Mouse (Mus musculus) urinary bladder, postnatal 4 days (tissue): ENCODE results near the gene Colgalt1.
A peak's percentile ranks its signal among the peaks of the same experiment; 100 is the strongest.

Experiments
- DNase-seq, 2 experiments: peaks; one replicate each; pipeline ENCODE4 v3.0.0; 2021 to 2022; ENCODE audit warnings: low spot score in 2 of 2

Colgalt1 gene

DNA sequence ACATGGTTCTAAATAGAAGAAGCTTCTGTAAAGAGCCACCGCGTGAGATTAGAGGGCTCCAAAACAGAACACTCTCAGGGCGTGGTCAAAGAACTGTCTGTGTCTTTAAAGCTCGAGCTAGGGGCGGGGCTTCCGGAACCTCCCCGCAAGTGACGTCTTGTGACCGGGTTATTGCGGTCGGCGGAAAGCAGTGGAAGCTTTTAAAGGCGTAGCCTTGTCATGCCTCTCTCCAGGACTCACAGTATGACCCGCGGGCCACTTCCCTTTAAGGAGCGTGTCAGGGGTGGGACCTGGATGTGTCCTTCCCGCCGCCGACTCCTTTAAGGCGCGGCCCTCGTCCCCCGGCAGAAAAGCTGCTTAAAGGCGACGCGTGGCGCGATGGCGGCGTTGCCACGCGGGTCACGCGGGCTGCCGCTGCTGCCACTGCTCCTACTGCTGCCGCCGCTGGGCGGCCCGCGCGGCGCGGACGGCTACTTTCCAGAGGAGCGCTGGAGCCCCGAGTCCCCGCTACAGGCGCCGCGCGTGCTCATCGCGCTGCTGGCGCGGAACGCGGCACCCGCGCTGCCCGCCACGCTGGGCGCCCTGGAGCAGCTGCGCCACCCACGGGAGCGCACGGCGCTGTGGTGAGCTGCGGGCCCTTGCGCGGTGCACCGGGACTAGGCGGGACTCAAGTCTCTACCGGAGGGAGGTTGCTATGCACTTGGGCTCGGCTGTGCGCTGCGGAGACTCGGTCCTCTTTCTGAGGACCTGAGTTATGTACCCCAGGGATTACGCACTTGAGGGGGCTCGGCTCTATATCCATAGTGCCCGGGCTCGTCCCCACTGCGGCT, at the start of gene Colgalt1:
TSS of gene Colgalt1 (plus strand) at position 177 of the 830 bp plus-strand sequence.
- DNase-seq, result peak; percentile 95 to 96

DNA sequence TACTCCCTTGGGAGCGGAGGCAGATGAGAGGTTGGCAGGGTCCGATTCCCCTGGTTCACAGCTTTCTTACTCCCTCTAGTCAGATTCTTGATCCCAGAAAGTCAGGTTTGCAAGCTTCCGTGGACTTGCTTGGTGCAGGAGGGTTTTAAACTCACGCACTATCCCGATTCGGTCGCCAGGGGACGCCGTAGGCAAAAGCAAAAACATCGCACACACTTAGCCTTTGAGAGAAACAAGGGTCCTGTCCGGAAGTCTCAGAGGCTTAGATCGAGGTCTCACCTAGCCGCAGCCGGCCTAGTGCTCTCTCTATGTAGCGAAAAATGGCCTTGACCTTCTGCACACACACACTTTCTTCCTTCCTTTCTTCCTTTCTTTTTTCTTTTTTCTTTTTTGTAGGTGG, 49.4 kb upstream of the Colgalt1 start:
- no peak for DNase-seq

DNA sequence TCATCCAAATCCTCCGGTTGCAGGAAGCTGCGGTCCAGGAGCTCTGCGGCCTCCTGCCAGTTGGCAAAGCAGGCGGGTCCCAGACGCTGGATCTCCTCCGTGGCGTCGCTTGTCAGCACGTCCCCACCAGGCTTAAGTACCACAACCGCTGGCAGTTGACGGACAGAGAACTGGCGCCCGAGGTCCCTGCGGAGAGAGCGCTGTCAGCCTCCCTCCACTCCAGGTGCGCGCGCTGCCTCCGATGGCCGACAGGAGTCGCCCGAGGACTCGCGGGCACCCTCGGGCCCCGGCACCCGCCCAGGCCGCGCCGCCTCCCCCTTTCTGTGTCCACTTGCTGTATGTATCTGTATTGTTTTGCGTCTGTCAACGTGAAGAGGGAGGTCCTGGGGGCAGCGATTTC, 48.0 kb upstream of the Colgalt1 start:
- peak; percentile 77 to 85 for DNase-seq

DNA sequence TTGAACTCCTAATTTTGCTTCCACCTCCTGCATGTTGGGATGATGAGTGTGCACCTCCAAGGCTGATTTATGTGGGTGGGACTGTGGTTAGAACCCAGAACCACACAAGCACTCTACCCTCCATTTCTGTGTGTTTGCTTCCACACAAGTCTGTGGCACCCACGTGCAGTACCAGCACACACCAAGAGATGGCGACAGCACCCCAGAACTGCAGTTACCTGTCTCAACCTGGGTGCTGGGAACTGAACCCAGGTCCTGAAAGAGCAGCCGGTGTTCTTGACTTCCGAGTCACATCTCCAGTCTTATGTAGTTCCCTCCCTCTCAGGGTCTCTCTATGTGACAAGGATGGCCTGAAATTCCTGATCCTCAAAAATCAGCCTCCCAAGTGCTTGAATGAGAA, 46.8 kb upstream of the Colgalt1 start:
- no peak for DNase-seq

DNA sequence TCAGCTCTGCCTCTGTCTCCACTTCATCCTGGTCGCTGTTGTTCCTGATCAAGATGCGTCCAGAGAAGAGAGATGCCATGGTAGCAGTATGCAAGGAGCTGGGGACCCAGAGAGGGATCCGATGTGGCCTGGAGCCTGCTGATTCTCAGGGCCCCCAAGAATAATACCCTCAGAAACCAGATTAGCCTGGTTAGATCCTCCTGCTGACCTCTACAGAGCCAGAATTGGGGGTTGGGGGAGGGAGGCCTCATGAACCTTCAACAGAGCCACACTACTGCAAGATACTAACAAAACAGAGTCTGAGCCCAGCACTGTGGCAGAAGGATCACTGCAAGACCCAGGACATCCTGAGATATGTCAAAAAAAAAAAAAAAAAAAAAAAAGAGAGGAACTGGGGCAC, 44.3 kb upstream of the Colgalt1 start, which contains the start of gene Nxnl1:
TSS of gene Nxnl1 (minus strand) at position 101 of the 400 bp plus-strand sequence.
- no peak for DNase-seq

DNA sequence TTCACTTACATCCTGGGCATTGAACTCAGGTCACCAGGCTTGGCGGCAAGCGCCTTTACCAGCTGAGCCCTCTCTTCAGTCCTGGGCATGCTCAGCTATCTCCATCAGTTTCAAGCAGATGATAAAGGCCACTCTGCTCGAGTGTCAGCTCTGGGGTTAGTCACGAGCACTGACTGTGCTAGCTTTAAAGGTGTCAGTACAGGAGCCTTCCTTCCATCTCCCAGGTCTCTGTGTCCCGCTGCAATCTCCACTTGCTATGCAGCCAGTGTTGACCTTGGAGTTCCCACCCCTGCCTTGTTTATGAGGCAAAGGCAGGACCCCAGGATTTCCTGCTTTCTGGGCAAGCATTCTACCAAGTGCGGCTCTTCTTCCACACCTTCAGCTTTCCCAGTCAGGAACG, 43.2 kb upstream of the Colgalt1 start:
- DNase-seq, result no peak

DNA sequence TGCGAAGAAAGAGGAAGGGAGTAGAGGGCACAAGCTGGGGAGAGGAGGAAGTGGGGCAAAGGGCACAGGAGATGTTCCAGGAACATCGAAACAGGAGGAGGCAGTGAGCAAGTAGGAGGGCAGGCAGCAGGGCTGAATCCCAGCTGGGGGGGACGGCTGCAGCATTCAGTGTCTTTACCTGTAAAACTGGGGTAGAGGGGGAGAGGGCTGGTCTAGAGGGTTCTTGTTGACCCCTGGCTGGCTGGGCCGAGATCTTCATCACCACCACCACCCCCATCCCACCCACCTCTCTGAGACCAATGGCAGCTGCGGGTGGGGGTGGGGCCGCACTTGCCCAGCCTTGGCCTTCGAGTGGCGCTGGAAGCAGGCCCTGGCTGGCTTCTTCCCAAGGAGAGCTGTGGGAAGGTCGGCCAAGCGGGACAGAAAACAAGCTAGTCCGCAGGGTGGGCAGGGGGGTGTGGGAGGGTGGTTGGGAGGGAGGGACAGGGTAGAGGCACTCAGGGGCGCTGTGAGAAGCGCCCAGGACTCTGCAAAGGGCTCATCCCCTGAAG, 42.3 kb upstream of the Colgalt1 start, which contains the start of gene Slc27a1:
TSS of gene Slc27a1 (plus strand) at position 496 of the 551 bp plus-strand sequence.
- DNase-seq, result peak in 1 of 2 experiments; percentile 75

DNA sequence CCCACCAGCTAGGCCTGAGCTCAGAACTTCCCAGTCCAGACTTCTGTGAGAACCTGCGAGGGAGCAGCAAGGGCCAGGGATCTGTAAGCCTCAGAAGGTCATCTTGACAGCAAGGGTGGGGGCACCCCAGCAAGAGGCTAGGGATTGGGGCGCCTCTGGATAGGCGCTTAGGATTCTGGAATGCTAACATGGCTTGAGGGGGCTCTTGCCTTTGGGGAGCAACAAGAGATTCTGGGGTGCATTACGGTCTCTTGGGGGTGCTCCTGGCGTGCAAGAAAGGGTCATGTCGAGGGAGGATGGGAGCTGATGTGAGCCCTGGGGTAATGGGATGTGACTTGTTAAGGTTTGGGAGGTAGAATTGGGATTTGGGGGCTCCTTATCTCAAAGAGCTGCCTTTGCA, 41.9 kb upstream of the Colgalt1 start:
- DNase-seq, result no peak

DNA sequence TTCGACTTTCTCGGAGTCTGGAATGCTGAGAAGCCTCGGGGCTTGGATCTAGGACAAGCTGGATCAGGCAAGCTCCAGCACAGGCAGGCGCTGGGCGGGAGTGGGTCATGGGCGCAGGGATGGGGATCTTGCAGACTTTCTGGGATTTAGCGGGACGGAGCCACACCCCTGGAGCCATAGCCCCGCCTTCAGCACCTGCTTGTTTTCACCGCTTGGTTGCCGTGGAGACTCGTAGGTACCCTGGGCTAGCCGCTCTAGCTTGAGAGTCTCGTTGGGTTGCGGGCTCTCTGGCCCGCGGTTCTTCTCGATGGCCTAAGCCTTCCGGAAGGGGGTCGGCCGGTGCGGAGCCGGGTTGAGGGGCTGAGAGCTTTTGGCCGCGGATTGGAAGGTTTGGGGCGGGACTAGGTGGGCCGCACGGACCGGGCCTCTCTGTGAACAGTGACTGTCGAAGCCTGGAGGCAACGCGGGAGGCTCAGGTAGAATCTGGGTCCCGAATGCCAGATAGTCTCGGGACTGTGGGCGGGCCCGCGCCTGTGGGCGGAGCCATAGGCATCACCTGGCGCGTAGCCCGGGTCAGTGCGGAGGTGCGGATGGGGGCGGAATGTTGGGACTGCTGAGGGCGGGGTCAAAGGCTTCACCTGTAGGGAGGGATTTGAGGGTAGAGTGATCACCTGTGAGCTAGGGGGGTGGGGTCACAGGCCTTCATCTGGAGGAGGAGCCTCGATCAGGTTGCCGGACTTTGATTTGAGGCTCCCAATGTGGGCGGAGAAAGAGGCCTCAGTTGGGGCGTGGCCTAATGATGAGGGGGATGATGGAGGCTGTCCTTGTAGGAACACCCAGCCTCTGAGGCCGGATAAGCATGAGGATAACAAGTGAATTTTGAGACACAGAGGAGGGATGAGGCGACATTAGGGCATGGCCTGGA, 41.2 kb upstream of the Colgalt1 start:
- peak; percentile 83 to 86 for DNase-seq

DNA sequence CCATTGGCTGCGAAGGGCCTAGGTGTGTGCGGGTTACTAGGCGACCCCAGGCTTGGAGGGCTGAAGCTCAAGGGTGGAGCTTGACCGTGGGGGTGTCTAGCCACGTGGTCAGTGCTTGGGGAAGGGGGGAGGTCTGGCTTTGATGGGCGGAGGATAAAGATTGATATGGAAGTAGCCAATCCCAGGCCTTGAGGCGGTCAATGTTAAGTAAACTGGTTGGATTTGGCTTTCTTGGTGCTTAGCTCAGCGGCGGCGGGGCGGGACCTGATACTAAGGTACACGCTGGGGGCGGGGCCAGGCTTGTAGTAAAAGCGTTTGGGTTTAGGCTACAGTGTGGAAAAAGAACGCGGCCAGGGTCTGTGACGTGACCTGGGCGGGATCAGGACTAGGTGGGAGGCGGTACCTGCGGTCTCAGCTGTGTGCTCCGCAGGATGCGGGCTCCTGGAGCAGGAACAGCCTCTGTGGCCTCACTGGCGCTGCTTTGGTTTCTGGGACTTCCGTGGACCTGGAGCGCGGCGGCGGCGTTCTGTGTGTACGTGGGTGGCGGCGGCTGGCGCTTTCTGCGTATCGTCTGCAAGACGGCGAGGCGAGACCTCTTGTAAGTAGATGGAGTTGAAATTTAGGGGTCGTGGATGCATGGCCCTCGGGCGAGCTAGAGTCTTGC, 40.4 kb upstream of the Colgalt1 start:
- peak; percentile 91 to 93 for DNase-seq

DNA sequence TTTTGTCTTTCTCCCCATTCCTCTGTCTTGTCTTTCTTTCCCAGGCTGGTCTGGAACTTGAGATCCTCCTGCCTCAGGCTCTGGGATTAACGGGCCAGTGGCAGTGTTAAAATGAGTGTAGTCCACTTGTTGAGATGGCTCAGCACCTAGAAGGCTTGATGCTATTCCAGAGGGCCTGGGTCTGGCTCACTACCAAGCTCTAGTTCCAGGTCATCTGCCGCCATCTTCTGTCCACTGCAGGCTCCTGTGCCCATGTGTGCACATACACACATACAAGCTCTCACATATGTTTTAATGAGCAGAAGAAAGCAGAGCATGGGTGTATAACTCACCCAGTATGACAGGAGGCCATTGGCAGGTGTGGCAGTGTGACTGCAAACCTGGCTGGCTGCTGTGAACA, 38.7 kb upstream of the Colgalt1 start:
- no peak for DNase-seq

DNA sequence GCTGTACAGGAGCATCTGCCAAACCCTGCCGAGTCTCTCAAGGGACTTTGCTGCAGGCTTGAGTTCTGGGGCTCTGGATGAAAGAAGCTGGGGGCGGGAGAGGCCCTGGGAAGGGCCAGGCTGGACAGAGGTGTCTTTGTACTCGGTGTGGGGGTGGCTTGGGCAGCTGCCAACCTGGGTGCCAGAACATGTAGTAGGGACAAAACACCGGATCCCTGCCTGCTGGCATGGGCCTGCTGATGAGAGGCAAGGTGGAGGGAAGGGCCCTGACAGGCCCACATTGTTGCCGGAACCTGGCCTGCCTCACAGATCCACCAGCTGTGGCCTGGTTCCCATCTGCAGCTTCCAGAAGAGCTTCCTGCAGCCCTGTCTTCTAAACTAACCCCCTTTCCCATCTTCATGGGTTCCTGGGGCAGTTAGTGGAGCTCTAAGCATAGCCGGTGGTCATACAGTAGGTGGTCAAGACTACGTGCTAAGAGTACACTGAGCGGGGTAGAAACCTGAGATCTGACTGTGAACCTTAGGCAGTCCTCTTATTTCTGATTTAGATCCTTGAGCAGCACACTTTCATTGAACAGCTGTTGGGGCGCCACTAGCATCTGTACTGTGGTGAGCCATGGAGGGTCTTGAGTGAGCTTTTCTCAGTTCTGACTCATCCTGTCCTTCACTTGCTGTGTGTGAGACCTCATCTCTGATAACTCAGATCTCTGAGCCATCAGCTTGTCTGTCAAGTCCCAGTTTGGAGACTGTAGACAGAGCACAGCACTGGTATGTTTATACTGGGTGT, 37.8 kb upstream of the Colgalt1 start:
- DNase-seq, result peak in 1 of 2 experiments; percentile 67

DNA sequence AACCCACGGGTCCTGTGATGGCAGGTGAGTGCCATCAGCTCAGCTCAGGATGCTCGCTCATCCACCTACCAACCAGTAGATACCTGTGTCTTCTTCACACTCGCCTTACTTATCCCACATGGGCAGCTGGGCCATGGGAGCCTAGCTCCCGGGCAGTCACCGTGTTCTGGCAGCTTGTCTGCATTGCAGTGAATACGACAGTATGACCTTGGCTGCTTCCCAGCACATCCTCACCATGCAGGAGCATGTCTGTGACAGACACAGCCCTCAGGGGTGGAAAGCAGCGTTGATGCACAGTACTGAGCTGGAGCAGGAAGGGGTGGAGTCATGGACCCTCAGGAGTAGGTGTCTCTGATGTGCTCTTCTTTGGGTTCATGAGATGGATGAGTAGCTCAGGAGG, 36.4 kb upstream of the Colgalt1 start:
- no peak for DNase-seq

DNA sequence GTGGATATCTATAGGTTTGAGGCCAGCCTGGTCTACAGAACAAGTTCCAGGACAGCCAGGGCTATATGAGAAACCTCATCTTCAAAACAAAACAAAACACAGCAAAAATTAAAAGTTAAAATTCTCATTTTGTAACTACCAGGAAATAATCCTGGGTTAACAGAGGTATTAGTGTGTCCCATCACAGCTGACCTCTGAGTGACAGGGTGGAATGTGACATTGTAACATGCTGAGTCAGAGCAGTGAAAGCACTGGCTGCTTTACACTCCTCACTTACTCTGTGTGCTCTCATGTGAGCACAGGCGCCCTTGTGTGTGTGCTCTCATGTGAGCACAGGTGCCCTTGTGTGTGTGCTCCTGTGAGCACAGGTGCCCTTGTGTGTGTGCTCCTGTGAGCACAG, 35.8 kb upstream of the Colgalt1 start:
- no peak for DNase-seq

DNA sequence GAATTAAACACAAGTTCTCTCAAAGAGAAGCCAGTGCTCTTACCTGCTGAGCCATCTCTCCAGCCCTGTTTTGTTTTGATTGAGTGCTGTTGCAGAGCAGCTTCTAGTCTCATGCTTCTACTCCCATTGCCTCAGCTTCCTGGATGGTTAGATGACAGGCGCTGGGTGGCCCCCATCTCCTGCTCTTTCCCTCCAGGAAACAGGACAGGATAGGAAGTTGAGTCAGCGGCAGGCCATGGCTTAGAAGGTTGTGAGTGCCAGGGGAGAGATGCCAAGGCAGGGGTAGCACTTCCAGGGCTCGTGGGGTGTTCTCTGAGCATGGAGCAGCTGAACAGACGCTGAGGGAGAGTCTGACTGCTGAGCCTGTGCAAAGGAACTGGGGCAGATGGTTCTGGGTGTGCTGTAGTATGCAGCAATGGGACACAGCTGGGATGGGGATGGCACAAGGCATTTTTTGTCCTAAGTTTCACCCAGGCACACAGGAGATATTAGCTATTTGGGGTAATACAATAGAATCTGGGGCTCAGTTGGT, 32.9 kb upstream of the Colgalt1 start:
- DNase-seq, result no peak

DNA sequence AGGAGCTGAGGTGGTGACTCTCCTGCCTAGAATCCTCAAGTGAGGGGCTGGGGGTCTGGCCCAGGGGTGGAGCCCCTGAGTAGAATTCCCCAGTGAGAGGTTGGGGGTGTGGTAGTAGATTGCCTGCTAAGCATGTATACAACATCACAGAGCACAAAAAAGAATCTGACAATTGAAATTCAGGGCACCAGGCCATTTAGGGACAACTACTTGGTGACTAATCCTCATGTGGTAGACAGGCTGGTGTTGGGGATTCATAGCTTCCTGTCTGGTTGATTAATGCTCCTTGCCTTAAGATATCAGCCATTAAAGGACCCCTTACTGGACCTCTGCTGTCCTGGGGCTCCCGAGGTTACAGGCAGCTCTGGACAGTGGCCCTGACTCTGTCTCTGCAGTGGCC, 31.8 kb upstream of the Colgalt1 start:
- no peak for DNase-seq

DNA sequence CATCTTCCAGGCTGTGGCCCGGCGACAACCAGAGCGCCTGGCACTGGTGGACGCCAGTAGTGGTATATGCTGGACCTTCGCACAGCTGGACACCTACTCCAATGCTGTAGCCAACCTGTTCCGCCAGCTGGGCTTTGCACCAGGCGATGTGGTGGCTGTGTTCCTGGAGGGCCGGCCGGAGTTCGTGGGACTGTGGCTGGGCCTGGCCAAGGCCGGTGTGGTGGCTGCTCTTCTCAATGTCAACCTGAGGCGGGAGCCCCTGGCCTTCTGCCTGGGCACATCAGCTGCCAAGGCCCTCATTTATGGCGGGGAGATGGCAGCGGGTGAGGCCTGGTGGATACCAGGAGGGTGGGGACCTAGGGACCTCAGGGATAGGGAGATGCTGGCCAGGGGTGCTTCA, 31.3 kb upstream of the Colgalt1 start:
- DNase-seq, result no peak

DNA sequence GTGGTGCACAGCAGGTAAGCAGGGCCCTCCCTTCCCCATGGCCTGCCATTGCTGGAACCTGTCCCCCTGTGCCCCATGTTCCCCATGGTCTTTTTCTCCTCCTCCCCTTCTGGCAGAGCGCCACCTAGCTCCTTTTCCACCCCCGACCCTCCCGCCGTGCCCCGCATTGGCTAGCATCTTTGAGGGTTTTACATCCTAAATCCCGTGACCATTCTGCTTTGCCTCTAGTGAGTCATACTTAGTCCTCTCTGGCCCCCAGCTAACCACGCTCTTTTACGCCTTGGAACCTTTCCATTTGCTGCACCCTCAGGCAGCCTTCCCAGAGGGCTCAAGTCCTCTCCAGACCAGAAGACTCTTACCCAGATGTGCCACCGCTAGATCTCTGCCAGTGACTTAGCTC, 30.6 kb upstream of the Colgalt1 start:
- no peak for DNase-seq

DNA sequence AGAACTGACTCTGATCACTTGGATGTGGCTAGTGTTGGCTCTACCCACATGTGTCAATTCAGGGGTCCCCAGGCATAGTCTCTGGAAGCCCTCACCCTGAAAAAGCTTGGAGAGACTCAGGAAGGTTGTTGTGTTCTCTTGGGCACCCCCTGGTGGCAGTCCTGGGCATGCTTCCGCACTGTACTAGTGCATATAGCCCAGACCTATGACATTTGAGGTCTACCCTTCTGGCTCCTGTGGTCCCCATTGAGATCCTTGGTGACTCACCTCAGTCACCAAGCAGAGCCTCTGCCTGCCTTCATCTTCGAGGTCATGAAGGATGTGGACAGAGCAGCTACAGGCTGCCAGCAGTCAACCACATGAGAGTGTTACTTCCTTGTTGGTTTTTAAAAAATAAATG, 23.9 kb upstream of the Colgalt1 start:
- no peak for DNase-seq

DNA sequence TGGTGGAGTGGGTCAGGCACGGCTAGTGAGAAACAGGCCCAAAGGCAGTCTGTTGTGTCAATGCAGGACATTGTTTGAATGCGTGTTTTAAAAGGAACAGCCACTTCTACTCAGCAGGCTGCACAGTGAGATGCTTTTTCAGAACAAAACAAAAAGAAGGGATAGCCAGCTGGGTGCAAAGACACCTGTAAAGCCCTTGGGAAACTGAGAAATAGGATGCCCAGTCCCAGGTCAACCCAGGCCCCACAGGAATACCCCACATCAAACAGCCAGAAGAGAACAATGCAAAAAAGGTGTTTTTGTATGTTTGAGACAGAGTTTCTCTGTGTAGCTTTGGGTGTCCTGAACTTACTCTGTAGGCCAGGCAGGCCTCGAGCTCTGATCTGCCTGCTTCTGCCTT, 22.0 kb upstream of the Colgalt1 start:
- no peak for DNase-seq

DNA sequence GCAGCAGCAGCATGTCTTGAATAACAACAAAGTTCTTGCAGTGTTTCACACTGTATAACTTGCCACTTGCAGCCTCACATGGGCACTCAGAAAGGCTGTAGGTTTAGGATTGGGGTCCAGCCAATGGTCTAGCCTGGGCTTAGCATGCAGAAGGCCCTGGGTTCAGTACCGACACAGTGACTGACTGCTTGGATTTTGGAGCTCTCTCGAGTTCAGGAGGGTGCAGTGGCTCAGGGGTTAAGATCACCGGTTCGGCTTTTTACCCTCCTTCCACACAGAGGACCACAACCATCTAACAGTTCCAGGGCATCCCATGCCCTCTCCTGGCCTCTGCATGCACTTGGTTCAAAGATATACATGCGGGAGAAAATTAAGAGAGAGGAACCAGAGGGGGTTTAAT, 19.8 kb upstream of the Colgalt1 start:
- DNase-seq, result no peak
